Mouse (Mus musculus) forebrain, embryonic 12.5 days (tissue): ENCODE measurements at regions not wholly inside any gene's neighbourhood (a gene's known extent, or its start where the extent isn't known, plus 50 kb on each side); places are given as distances from the start of the nearest gene placed in this dataset.

Source experiments
- ATAC-seq: fragments of 200-750 bp; cut with Nextera tagmentation; 2 replicates; pipeline ENCODE4 v1.8.0; 2017; ENCODE audit warnings: moderate TSS enrichment; ENCODE audit not compliant: low FRiP score
- H3K27ac ChIP-seq: fragments of 300-500 bp; sonication (generic); 2 replicates; pipeline ENCODE4 v1.5.1; 2016; ENCODE audit warnings: mild to moderate bottlenecking
- H3K27me3 ChIP-seq: fragments of 300-500 bp; sonication (generic); 2 replicates; pipeline ENCODE4 v1.6.1; 2016; ENCODE audit warnings: mild to moderate bottlenecking
- H3K36me3 ChIP-seq: fragments of 300-500 bp; sonication (generic); replicated peaks from 2 replicates; pipeline ENCODE4 v1.6.1; 2016; ENCODE audit warnings: mild to moderate bottlenecking
- H3K4me1 ChIP-seq: fragments of 300-500 bp; sonication (generic); 2 replicates; pipeline ENCODE4 v1.6.1; 2016
- H3K4me2 ChIP-seq: fragments of 300-500 bp; sonication (generic); 2 replicates; pipeline ENCODE4 v1.6.1; 2016; ENCODE audit warnings: mild to moderate bottlenecking, moderate library complexity
- H3K4me3 ChIP-seq: fragments of 300-500 bp; sonication (generic); replicated peaks from 2 replicates; pipeline ENCODE4 v1.5.1; 2016; ENCODE audit warnings: mild to moderate bottlenecking
- H3K9ac ChIP-seq: fragments of 300-500 bp; sonication (generic); 2 replicates; pipeline ENCODE4 v1.6.1; 2016; ENCODE audit warnings: mild to moderate bottlenecking
- H3K9me3 ChIP-seq: fragments of 300-500 bp; sonication (generic); 2 replicates; pipeline ENCODE4 v1.6.1; 2016
- WGBS: fragments of 180-500 bp; shearing (Covaris S2); methylation state at CpG from one replicate; pipeline ENCODE4 v1.1.7; 2016; 5-methylcytosine and 5-hydroxymethylcytosine counted together

DNA sequence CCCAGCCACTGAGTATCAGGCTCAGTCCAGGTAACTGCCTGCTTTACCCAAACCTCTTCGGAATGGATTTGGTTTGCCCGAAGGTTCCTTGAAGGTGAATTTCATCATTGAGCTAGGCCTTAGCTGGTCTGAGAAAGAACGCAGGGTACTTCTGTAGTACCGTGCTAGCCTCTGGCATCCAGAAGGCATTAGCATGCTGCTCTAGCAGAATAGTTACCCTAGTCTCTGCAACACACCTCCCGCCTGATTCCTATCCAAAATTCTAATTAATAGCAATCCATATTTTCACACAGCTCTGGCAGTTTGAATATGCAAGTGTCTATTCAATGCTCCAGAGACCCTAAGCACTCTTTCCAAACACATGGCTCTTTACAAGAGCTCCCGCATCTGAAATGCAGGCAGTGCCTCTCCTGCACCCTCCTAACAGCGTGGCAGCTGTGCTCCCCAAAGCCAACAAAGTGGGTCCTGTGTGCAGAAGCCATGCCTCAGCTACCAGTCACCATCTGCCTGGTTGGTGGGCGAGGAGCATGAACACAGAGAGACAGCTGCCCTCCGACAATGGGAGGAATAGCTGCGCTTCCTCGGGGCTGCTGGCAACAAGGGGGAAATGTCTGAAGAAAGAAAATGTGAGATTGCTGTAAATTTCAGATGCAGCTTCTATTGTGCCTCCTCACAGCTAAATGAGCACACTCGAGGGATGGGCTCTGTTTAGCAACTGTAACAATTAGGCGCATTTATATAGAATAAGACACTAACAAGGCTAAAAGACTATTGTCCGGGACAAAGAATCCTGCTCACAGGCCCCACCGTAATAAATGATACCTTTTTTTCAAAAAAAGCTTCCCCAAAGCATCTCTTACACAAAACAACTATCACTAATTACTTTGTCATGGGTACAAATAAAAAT lies 198.6 kb downstream of the Sp3 start:
- H3K36me3 ChIP-seq: no peaks in the 10 kb centered on the region
- peak; percentile 83 for ATAC-seq
- H3K9me3 ChIP-seq: no peaks in the 10 kb centered on the region
- H3K4me2 ChIP-seq: no peak overlapping the region
- H3K4me1 ChIP-seq: peaks cover 17% of the 10 kb centered on the region
- no peak overlapping the region for H3K4me3 ChIP-seq
- 58% methylated on average over 15 of the region's 15 CpGs for WGBS
- H3K27ac ChIP-seq: peak overlapping the region; percentile 80
- no peaks in the 10 kb centered on the region for H3K27me3 ChIP-seq
- no peak overlapping the region; the same call in 1 of the 2 replicates for H3K9ac ChIP-seq

DNA sequence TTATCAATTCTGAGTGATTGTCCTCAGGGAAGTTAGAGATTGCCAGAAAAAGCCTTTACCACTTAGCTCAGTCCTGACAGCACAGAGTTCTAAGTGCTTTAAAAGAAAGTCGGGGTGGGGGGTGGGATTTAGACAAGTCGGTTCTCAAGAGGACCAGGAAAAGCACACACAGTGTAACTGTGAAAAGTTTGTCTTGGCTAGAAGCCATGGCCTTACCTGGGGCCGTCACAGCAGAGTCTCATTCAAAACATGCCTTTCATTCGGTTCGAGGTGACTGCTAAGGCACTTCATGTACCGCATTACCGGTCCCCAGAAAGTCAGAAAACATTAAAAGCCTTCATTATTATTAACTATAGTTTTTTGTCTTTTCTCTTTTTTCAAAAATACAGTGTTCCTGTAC lies 197.9 kb downstream of the Sp3 start:
- H3K9me3 ChIP-seq: no peaks in the 10 kb centered on the region
- no peaks in the 10 kb centered on the region for H3K36me3 ChIP-seq
- no peaks in the 10 kb centered on the region for H3K27me3 ChIP-seq
- H3K9ac ChIP-seq: no peak overlapping the region
- no peak overlapping the region for H3K27ac ChIP-seq
- no peak overlapping the region for H3K4me3 ChIP-seq
- WGBS: 58% methylated on average over 7 of the region's 7 CpGs
- H3K4me2 ChIP-seq: no peak overlapping the region
- peaks cover 17% of the 10 kb centered on the region for H3K4me1 ChIP-seq
- ATAC-seq: no peak

DNA sequence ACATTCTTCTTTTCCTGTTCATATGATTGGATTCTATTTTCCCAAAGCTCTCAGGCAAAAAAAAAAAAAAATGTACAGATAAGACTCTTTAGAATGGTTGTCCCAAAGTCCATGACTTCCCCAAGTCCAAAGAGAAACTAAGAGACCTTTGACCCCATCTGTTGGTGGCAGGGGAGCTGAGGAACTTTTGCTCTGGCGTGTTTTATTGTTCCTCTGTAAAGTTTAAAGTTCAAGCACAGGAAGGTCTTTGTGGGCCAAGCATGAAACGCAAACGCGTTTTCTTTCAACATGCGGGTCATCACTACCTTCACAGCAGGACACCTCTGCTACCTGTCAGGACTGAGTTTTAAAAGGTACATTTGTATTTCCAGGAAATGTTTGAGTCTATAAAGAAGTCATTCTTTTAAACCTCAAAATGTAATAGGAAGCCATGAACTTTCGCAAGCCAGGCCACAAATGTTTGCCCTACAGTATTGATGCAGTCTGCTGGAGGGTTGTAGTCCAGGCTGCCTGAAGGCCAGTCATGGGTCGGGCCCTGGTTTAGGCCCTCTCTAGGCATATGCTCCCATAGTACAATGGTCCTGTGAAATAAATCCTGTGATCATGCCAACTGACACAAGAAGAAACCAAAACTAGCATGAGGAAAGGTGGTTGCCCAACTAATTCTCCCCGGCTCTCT lies 194.7 kb downstream of the Sp3 start:
- Histone ChIP-seq H3K9me3 (no peaks in the 10 kb centered on the region), H3K4me2 (no peak overlapping the region), H3K9ac (no peak overlapping the region), H3K4me3 (no peak overlapping the region), H3K36me3 (no peaks in the 10 kb centered on the region), H3K4me1 (peaks cover 17% of the 10 kb centered on the region), H3K27ac (no peak overlapping the region), H3K27me3 (no peaks in the 10 kb centered on the region)
- WGBS: 91% methylated on average over 8 of the region's 8 CpGs
- no peak for ATAC-seq

DNA sequence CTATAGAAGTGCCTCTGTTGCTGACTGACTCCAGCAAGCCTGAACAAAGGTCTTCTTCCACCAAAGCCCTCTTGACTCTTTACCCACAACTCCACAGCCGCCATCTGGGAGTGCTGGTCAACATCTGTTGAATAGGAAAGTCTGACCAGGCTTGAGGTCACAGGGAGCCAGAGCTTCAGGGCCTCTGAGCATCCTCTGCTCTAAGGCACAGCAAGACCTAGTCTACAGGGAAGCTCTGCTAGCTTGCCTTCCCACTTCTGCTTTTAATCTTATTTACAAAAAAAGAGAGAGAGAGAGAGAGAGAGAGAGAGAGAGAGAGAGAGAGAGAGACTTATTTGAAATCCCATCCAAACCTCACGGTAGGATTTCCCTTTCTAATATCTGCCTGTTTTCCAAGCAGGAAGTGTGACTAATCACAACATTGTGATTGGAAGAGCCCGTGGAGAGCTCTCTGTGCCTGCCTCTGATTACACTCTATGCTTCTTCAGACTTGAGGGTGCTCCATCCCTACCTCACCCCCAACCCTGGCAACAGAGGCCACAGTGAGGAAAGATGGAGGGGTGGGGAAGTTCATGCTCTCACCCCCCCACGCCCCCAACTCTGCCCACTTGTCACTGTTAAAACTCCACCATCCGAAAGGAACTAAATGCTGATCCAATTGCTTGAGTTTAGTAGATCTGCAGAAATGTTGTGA lies 194.1 kb downstream of the Sp3 start:
- Histone ChIP-seq H3K36me3 (no peaks in the 10 kb centered on the region), H3K4me2 (no peak overlapping the region), H3K4me3 (no peak overlapping the region), H3K4me1 (peaks cover 15% of the 10 kb centered on the region), H3K9me3 (no peaks in the 10 kb centered on the region), H3K9ac (no peak overlapping the region), H3K27ac (no peak overlapping the region), H3K27me3 (no peaks in the 10 kb centered on the region)
- WGBS: 58% methylated on average over 5 of the region's 5 CpGs
- no peak for ATAC-seq

DNA sequence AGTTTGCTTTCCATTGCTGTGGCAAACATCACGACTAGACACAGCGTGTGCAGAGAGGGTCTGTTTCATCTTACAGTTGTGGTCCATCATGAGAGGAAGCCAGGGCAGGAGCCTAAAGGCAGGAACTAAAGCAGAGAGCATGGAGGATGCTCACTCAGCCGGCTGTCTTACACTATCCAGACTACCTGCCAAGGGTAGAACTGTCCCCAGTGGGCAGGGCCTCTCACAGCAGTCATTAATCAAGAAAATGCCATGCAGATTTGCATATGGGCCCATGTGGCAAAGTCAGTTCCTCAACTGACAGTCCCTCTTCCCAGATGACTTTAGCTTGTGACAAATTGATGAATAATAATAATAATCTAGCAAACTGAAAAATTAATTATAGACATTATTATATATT lies 192.6 kb downstream of the Sp3 start:
- no peak overlapping the region for H3K4me2 ChIP-seq
- no peaks in the 10 kb centered on the region for H3K9me3 ChIP-seq
- WGBS: 87% methylated on average over 3 of the region's 3 CpGs
- no peaks in the 10 kb centered on the region for H3K36me3 ChIP-seq
- no peaks in the 10 kb centered on the region for H3K27me3 ChIP-seq
- ATAC-seq: no peak
- H3K27ac ChIP-seq: no peak overlapping the region
- H3K9ac ChIP-seq: no peak overlapping the region
- H3K4me3 ChIP-seq: no peak overlapping the region
- peaks cover 4% of the 10 kb centered on the region; the same call in 1 of the 2 replicates for H3K4me1 ChIP-seq

DNA sequence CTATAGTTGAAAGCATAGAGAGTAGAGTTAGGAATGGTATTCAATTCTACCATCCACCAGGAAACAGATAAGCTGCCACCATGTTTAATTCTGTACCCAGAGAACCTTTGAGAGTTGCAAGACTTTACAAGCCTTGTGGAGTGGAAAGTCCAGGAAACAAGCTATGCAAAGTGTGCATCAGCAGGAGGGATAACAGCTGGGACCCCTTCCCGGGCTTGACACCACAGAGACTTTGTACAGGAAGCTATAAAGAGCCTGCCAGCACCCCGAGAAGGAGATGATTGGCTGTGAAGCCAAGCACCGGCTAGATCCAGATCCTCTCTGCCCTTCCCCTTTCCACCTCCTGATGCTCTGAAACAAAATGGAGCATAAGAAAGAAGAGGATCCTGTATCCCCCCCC lies 188.8 kb downstream of the Sp3 start:
- Histone ChIP-seq H3K36me3 (no peaks in the 10 kb centered on the region), H3K4me1 (no peaks in the 10 kb centered on the region), H3K4me3 (no peak overlapping the region), H3K4me2 (no peak overlapping the region), H3K9ac (no peak overlapping the region), H3K27ac (no peak overlapping the region), H3K9me3 (no peaks in the 10 kb centered on the region), H3K27me3 (no peaks in the 10 kb centered on the region)
- ATAC-seq: no peak
- WGBS: 76% methylated on average over 3 of the region's 3 CpGs

DNA sequence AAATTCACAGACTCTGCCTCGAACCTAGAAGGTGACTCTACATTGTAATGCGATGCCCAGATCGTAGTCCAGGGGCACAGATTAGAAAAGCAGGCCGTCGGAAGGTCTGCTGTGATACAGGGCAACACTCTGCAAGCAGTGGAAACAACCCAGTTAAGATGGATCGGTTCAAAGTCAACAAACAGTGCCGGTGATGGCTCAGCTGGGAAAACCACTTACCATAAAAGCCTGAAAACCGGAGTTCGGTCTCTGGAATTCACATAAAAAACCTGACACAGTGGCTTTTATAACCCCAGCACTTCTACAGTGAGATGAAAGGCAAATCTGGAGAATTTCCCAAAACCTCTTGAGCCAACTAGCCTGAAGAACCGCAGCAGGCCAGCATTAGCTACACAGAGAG lies 186.8 kb downstream of the Sp3 start:
- Histone ChIP-seq H3K27me3 (no peaks in the 10 kb centered on the region), H3K4me3 (no peak overlapping the region), H3K9me3 (no peaks in the 10 kb centered on the region), H3K9ac (no peak overlapping the region), H3K4me1 (no peaks in the 10 kb centered on the region), H3K4me2 (no peak overlapping the region), H3K27ac (no peak overlapping the region), H3K36me3 (no peaks in the 10 kb centered on the region)
- 90% methylated on average over 10 of the region's 10 CpGs for WGBS
- ATAC-seq: no peak

DNA sequence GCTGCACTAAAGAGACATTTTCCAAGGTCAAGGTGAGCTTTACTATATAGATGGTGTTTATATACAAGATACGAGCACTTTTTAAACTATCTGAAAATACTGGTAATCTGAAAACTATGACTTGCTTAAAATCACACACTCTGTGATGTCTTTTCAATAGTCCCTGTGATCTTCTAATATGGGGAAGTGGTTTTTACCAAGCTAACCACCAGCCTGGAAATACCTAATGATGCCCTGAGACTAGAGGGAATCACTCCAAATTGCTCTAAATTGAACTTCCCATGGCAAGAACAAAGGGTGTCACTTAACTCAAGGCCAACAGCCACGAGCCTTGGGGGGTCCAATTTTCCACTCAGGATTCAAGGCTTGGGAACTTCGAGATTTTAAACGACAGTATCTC lies 185.7 kb downstream of the Sp3 start:
- Histone ChIP-seq H3K27ac (no peak overlapping the region), H3K4me2 (no peak overlapping the region), H3K27me3 (no peaks in the 10 kb centered on the region), H3K9ac (no peak overlapping the region), H3K9me3 (no peaks in the 10 kb centered on the region), H3K4me1 (no peaks in the 10 kb centered on the region), H3K4me3 (no peak overlapping the region), H3K36me3 (no peaks in the 10 kb centered on the region)
- WGBS: 72% methylated on average over 4 of the region's 4 CpGs
- no peak for ATAC-seq

DNA sequence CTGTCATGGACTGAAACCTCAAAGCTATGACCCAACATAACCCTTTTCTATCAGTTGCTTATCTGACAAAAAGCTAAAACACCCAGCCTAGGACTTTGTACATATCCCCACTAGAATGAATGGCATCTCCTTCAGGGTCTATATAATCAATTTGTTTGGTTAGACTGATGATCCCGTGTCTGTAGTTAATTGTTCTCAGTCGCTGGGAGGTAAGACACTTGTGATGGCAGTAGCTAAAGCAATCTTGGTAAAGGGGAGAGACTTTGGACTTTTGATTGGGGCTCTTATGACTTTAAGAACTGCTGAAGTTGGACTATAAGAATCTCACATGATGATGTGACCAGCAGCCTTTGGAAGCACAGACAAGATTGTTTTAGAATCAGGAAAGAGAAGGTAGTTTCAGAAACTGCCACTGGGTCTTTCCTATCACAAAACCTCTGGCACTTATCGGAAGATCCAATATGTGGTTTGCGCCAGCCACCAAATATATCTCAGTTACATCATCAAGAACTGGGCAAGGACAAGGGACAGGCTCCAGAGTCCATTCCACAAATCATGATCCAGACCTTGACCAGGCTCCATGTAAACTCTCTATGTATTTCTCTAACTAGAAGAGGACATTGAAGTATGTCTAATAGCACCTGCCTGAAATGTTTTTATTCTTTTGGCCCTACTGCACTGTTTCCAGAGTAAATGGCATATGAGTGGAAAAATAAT lies 183.1 kb downstream of the Sp3 start:
- no peak overlapping the region for H3K9ac ChIP-seq
- no peak for ATAC-seq
- no peak overlapping the region for H3K4me3 ChIP-seq
- no peaks in the 10 kb centered on the region for H3K36me3 ChIP-seq
- H3K4me2 ChIP-seq: no peak overlapping the region
- H3K27ac ChIP-seq: no peak overlapping the region
- H3K4me1 ChIP-seq: no peaks in the 10 kb centered on the region
- 83% methylated on average over 4 of the region's 4 CpGs for WGBS
- H3K27me3 ChIP-seq: no peaks in the 10 kb centered on the region
- no peaks in the 10 kb centered on the region for H3K9me3 ChIP-seq

DNA sequence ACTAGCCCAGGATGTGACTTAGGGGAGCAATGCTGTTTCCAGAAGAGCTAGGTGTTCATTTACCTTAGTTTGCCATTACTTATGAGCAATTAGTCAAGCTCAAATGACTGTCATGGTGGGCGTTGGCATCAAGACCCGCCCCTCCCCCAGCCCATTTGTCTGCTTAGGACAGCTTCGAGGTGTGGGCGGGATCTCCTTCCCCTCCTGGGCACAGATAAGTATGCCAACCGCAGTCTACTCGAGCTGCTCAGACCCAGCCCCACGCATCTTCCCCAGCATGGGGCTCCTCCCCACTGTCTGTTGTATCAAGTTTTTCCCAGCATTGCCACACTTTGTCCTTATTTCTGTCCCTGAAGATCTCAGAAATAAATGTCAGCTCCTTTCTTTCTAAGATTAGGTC lies 179.6 kb downstream of the Sp3 start:
- no peaks in the 10 kb centered on the region for H3K9me3 ChIP-seq
- no peaks in the 10 kb centered on the region for H3K27me3 ChIP-seq
- H3K27ac ChIP-seq: no peak overlapping the region
- H3K4me2 ChIP-seq: no peak overlapping the region
- WGBS: 76% methylated on average over 7 of the region's 7 CpGs
- H3K4me3 ChIP-seq: no peak overlapping the region
- no peaks in the 10 kb centered on the region for H3K36me3 ChIP-seq
- no peaks in the 10 kb centered on the region for H3K4me1 ChIP-seq
- no peak overlapping the region for H3K9ac ChIP-seq
- ATAC-seq: no peak

DNA sequence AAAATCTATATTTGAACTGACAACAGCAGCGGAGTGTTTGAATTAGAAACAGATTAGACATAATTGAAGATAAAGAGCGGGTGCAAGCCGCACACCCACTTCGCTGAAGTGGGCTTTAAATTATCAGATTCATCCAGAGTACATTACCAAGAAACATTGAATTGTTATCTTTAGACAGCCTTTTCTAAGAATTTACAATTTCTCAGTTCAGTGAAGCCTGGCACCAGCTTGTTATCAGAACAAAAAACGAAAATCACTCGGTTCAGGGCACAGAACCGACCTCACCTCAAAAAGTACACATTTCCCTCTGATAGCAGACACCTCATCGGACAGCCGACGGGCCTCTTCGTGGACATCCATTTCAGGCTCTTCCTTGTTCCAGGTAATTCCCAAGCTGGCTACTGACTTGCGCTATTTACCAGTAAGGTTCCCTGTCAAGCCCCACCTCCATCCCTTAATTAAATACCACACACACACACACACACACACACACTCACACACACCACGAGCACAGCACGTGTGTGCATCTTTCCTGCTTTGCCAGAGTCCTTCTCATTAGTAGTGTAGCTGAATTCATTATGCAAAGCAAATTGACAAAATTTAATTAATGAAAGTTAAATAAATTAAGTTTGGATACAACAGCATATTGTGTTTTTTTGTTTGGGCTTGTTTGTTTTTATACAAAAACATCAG lies 166.8 kb downstream of the Sp3 start:
- Histone ChIP-seq H3K9ac (no peak overlapping the region), H3K36me3 (no peaks in the 10 kb centered on the region), H3K4me2 (no peak overlapping the region), H3K27ac (no peak overlapping the region), H3K9me3 (peaks cover 5% of the 10 kb centered on the region), H3K4me3 (no peak overlapping the region), H3K4me1 (peaks cover 13% of the 10 kb centered on the region), H3K27me3 (peaks cover 17% of the 10 kb centered on the region)
- ATAC-seq: no peak
- 54% methylated on average over 14 of the region's 14 CpGs for WGBS
